Mouse (Mus musculus) brain, embryonic 14.5 days (tissue): ENCODE data around the gene Cnih1.

ENCODE experiments used
- CTCF ChIP-seq: fragments of 200-500 bp; IDR thresholded peaks from 2 replicates; pipeline ENCODE4 v1.5.1; 2012; ENCODE audit warnings: inconsistent platforms, mild to moderate bottlenecking, moderate library complexity, borderline replicate concordance; ENCODE audit not compliant: insufficient read depth, insufficient read length; ENCODE audit errors: extremely low read depth
- POLR2A ChIP-seq: fragments of 200-500 bp; IDR thresholded peaks from 2 replicates; pipeline ENCODE4 v1.6.1; 2012; ENCODE audit warnings: mild to moderate bottlenecking, inconsistent platforms, borderline replicate concordance; ENCODE audit not compliant: poor library complexity, insufficient read depth, insufficient read length, severe bottlenecking; ENCODE audit errors: extremely low read depth

- TF ChIP-seq POLR2A, result no peak
- no peak for TF ChIP-seq CTCF
Measured at GRCm38 (mm10) chr14:46816916-46817622, 28.9 kb upstream of the Cnih1 start.
